Mouse (Mus musculus): ENCODE results near the gene Bckdhb.

DNA sequence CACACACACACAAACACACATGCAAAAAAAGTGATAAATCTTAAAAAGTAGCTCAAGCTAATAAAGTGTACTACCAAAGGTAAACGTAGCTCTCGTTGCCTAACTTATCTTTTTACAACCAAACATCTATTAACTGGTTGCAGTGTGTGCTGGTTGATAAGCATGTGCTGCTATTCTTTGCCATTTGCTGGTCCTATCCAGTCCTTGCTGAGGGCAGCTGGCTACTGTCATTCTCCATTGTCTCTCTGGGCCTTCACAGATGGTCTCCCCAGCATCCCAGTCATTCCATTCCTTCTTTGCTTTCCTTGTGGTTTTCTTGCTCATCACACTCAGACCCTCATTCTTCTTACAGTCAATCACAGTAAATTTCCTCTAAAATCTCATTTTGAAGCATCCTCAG, 50.9 kb downstream of the Bckdhb start:
- no peak for TF ChIP-seq CTCF (IDR thresholded peaks at IDR 0.05; ENCODE audit: insufficient read depth, low read depth, low read length)
- TF ChIP-seq POLR2A (IDR thresholded peaks at IDR 0.05; ENCODE audit: insufficient read depth, low read depth, low read length), result no peak

Data from olfactory bulb, adult 2 months (tissue).